Mouse (Mus musculus) lung, postnatal 0 days (tissue): ENCODE data around the gene Efcab9. TPM values are rescaled to one million over a fixed set of nuclear protein-coding genes. Genes with fewer than 3 reads are reported as not detected.

Source experiments
- ATAC-seq: fragments of 200-750 bp; cut with Nextera tagmentation; 2 replicates; pipeline ENCODE4 v1.8.0; 2017; ENCODE audit warnings: moderate library complexity
- DNase-seq: peaks from one replicate; pipeline ENCODE4 v3.0.0-alpha.2; 2016; ENCODE audit warnings: low spot score
- H3K27ac ChIP-seq: fragments of 300-500 bp; sonication (generic); 2 replicates; pipeline ENCODE4 v1.5.1; 2014; ENCODE audit warnings: antibody characterized with exemption, mild to moderate bottlenecking, low read length, mixed read lengths
- H3K27me3 ChIP-seq: fragments of 300-500 bp; sonication (generic); replicated peaks from 2 replicates; pipeline ENCODE4 v1.6.1; 2014; ENCODE audit warnings: low read length, mixed read lengths; ENCODE audit not compliant: insufficient read depth
- H3K36me3 ChIP-seq: fragments of 300-500 bp; sonication (generic); 2 replicates; pipeline ENCODE4 v1.6.1; 2014; ENCODE audit warnings: low read length, mixed read lengths; ENCODE audit not compliant: insufficient read depth
- H3K4me1 ChIP-seq: fragments of 300-500 bp; sonication (generic); 2 replicates; pipeline ENCODE4 v1.6.1; 2014; ENCODE audit warnings: antibody characterized with exemption, low read depth, low read length, mixed read lengths; ENCODE audit not compliant: insufficient read depth
- H3K4me2 ChIP-seq: fragments of 300-500 bp; sonication (generic); replicated peaks from 2 replicates; pipeline ENCODE4 v1.6.1; 2014; ENCODE audit warnings: low read depth, mild to moderate bottlenecking, low read length, moderate library complexity, mixed read lengths
- H3K4me3 ChIP-seq: fragments of 300-500 bp; sonication (generic); 2 replicates; pipeline ENCODE4 v1.5.1; 2014; ENCODE audit warnings: low read depth, low read length
- H3K9ac ChIP-seq: fragments of 300-500 bp; sonication (generic); replicated peaks from 2 replicates; pipeline ENCODE4 v1.6.1; 2014; ENCODE audit warnings: low read depth, mild to moderate bottlenecking
- H3K9me3 ChIP-seq: fragments of 300-500 bp; sonication (generic); 2 replicates; pipeline ENCODE4 v1.6.1; 2016; ENCODE audit warnings: low read length, mixed read lengths
- CTCF ChIP-seq: IDR thresholded peaks from 2 replicates; pipeline ENCODE4 v1.5.1; 2016; ENCODE audit warnings: antibody characterized with exemption, mild to moderate bottlenecking
- EP300 ChIP-seq: IDR thresholded peaks from 2 replicates; pipeline ENCODE4 v1.6.1; 2016; ENCODE audit warnings: antibody characterized with exemption, mild to moderate bottlenecking, control low read depth
- WGBS: fragments of 180-500 bp; shearing (Covaris S2); extraction: QIAGEN DNeasy Blood & Tissue Kit; methylation state at CpG from one replicate; pipeline ENCODE4 v1.1.7; 2014; 5-methylcytosine and 5-hydroxymethylcytosine counted together
- polyA plus RNA-seq: library from polyadenylated mRNA; unstranded; fragments of >200 nt; fragmentation: Nextera tagmentation; extraction: Ambion mirVana; gene quantifications from 2 replicates; pipeline ENCODE4 v1.2.1, GENCODE M21; 2015

Gene Efcab9
- polyA plus RNA-seq, 1 experiment from 2014 or later: 0.18 TPM

GRCm38 (mm10) chr11:32558026-32558425 is 26.1 kb upstream of the Efcab9 start:
- no peak overlapping the region for H3K27ac ChIP-seq
- ATAC-seq: no peak
- 92% methylated on average over 4 of the region's 4 CpGs for WGBS
- peak; percentile 42 for DNase-seq
- H3K36me3 ChIP-seq: no peaks in the 10 kb centered on the region
- no peak overlapping the region for H3K4me3 ChIP-seq
- H3K4me1 ChIP-seq: peaks cover 7% of the 10 kb centered on the region; the same call in 1 of the 2 replicates
- no peak overlapping the region for H3K4me2 ChIP-seq
- no peak overlapping the region for H3K9ac ChIP-seq
- no peaks in the 10 kb centered on the region for H3K27me3 ChIP-seq
- no peaks in the 10 kb centered on the region for H3K9me3 ChIP-seq
- TF ChIP-seq EP300: no peak
- TF ChIP-seq CTCF: no peak

DNA sequence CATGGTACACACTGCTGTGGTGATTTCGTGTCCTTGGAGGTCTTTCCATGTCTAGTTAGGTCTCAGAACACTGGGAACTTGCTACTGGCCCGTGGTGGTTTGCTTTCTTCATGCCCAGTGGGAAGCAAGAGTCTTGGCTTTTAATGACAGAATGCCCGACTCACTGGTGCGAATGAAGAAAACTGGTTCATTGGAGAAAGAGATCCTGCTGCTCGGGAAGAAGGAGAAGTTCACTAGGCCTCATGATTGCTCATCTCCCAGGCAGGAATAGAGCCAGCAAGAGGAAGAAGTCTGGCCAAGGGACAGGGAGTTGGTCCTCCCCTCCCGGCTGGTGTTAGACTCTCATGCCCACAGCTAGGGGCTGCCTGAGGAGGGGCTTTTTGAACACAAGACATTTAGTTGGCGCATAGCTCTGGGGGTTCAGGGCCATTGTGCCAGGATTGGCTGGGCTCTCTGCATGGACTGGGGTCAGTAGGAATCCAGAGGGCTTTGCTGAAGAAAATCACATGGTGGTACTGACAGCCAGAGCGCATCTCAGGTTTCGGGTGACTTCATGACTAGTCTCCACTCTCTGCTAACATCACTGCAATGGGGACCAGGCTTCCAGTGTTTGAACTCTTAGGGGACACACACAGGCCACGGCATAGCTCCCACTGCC is 24.6 kb upstream of the Efcab9 start:
- ATAC-seq (no peak), DNase-seq (no peak)
- Histone ChIP-seq H3K36me3 (no peaks in the 10 kb centered on the region), H3K4me1 (peaks cover 13% of the 10 kb centered on the region; the same call in 1 of the 2 replicates), H3K9ac (no peak overlapping the region), H3K4me3 (no peak overlapping the region), H3K27me3 (no peaks in the 10 kb centered on the region), H3K4me2 (no peak overlapping the region), H3K9me3 (no peaks in the 10 kb centered on the region), H3K27ac (no peak overlapping the region)
- TF ChIP-seq CTCF (no peak), EP300 (no peak)
- 82% methylated on average over 10 of the region's 10 CpGs for WGBS

- TF ChIP-seq CTCF: no peak
- no peak for TF ChIP-seq EP300
- Histone ChIP-seq H3K36me3 (no peaks in the 10 kb centered on the region), H3K9ac (no peak overlapping the region), H3K4me3 (no peak overlapping the region), H3K27me3 (no peaks in the 10 kb centered on the region), H3K27ac (no peak overlapping the region), H3K4me1 (peaks cover 13% of the 10 kb centered on the region; the same call in 1 of the 2 replicates), H3K9me3 (no peaks in the 10 kb centered on the region), H3K4me2 (no peak overlapping the region)
- 90% methylated on average over 12 of the region's 12 CpGs for WGBS
- DNase-seq: no peak
- ATAC-seq: no peak
Measured at GRCm38 (mm10) chr11:32555103-32555689, 23.3 kb upstream of the Efcab9 start.

DNA sequence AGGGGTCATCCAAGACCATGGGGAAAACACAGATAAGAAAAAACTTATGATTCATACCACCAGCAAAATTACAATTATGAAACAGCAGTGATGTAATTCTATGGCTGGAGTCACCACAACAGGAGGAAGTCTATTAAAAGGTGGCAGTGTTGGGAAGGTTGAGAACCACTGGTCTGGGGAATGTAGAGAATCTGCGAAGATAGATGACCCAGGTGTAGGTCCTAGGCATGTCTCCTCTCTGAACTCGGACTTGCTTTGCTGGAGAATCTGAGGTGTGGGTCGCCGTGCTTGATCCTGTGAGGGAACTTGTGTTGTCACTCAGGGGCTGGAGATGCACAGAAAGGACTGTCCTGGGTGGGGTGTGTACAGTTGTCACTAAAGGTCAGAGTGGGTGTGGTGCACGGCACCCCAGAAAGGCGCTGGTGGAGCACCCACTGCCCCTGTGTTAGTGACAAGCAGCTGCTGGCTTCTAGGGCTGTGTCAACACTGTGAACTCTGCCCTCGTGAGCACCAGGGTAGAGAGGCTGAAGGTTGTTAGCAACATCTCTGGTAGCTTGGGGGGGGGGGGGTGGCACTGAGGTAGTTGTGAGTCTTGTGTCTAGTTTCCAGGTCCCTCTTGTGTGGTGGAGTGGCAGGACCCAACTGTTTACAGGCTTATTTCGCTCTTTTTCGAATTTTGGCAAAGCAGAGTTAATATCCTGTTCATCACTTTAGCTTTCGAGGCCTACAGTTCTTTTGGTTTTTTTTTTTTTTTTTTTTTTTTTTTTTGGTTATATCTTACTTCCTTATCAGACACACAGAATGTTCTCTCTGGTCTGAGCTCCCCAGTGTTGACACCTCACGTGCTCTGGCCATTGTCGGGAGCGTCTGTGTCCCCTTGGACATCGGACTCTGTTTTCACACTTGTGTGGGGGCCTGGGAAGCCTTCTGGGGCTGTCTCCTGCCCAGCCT is 22.5 kb upstream of the Efcab9 start:
- H3K4me2 ChIP-seq: no peak overlapping the region
- ATAC-seq: peak; percentile 8; the same call in 1 of the 2 replicates
- DNase-seq: no peak
- H3K27me3 ChIP-seq: no peaks in the 10 kb centered on the region
- H3K36me3 ChIP-seq: no peaks in the 10 kb centered on the region
- H3K4me3 ChIP-seq: no peak overlapping the region
- no peak for TF ChIP-seq CTCF
- TF ChIP-seq EP300: no peak
- H3K4me1 ChIP-seq: peaks cover 13% of the 10 kb centered on the region; the same call in 1 of the 2 replicates
- H3K9me3 ChIP-seq: no peaks in the 10 kb centered on the region
- H3K9ac ChIP-seq: no peak overlapping the region
- H3K27ac ChIP-seq: no peak overlapping the region
- 76% methylated on average over 14 of the region's 14 CpGs for WGBS

DNA sequence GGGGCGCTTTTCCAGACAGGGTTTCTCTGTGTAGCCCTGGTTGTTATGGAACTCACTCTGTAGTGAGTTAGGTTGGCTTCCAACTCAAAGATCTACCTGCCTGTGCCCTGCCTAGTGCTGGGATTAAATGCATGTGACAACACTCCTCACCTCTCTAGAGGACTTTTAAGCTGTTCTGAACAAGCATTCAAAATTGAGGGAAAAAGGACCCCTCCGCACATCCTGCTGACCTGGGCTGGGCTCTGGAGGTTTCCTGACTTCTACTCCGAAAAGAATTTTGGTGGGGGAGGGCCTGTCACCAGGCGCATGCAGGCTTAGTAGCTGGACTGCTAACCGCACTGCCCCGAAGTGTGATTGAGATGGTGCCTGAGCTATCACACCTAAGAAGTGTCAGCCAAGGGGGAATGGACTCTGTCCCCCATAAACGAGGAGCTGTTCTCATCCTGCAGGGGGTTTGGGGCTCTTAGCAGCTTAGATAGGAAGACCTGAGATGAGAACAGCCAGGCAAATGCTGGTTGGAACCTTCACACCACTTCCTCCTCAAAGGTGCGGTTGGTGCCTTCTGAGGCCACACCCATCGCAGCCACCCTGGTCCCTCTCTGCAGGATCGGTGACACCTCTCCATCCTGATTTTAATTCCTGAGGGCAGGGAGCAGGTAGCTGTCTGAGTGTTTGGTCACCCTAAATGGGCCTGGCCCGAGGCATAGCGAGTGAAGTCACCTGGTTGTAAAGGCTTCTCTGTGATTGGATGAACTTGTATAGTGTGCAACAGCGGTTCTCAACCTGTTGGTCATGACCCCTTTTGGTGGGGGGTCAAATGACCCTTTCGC is 21.6 kb upstream of the Efcab9 start:
- Histone ChIP-seq H3K4me2 (0 out of 2 replicates have a peak overlapping the region, but pooled peaks have one; percentile 11), H3K36me3 (no peaks in the 10 kb centered on the region), H3K27ac (peak overlapping the region; percentile 49), H3K27me3 (no peaks in the 10 kb centered on the region), H3K4me3 (no peak overlapping the region), H3K4me1 (peaks cover 13% of the 10 kb centered on the region; the same call in 1 of the 2 replicates), H3K9me3 (no peaks in the 10 kb centered on the region), H3K9ac (0 out of 2 replicates have a peak overlapping the region, but pooled peaks have one; percentile 19)
- no peak for TF ChIP-seq CTCF
- WGBS: 47% methylated on average over 14 of the region's 14 CpGs
- DNase-seq: no peak
- ATAC-seq: peak; percentile 2; the same call in 1 of the 2 replicates
